Mouse (Mus musculus) hindbrain, postnatal 0 days (tissue): ENCODE measurements at regions not wholly inside any gene's neighbourhood (a gene's known extent, or its start where the extent isn't known, plus 50 kb on each side); places are given as distances from the start of the nearest gene placed in this dataset.

Experiments
- ATAC-seq: fragments of 200-750 bp; cut with Nextera tagmentation; 2 replicates; pipeline ENCODE4 v1.8.0; 2017; ENCODE audit warnings: mild to moderate bottlenecking, moderate TSS enrichment, moderate library complexity
- DNase-seq: peaks from one replicate; pipeline ENCODE4 v3.0.0-alpha.2; 2015; ENCODE audit warnings: low spot score
- H3K27ac ChIP-seq: fragments of 300-500 bp; sonication (generic); 2 replicates; pipeline ENCODE4 v1.5.1; 2014; ENCODE audit warnings: mild to moderate bottlenecking
- H3K27me3 ChIP-seq: fragments of 300-500 bp; sonication (generic); 2 replicates; pipeline ENCODE4 v1.6.1; 2014; ENCODE audit warnings: low read length, mixed read lengths; ENCODE audit not compliant: insufficient read depth
- H3K36me3 ChIP-seq: fragments of 300-500 bp; sonication (generic); 2 replicates; pipeline ENCODE4 v1.6.1; 2014; ENCODE audit warnings: low read length, mixed read lengths; ENCODE audit not compliant: insufficient read depth
- H3K4me1 ChIP-seq: fragments of 300-500 bp; sonication (generic); 2 replicates; pipeline ENCODE4 v1.6.1; 2014; ENCODE audit warnings: antibody characterized with exemption, low read length, mixed read lengths; ENCODE audit not compliant: insufficient read depth
- H3K4me2 ChIP-seq: fragments of 300-500 bp; sonication (generic); 2 replicates; pipeline ENCODE4 v1.6.1; 2014; ENCODE audit warnings: low read depth, mild to moderate bottlenecking, low read length, moderate library complexity, mixed read lengths
- H3K4me3 ChIP-seq: fragments of 300-500 bp; sonication (generic); 2 replicates; pipeline ENCODE4 v1.5.1; 2014; ENCODE audit warnings: low read length
- H3K9ac ChIP-seq: fragments of 300-500 bp; sonication (generic); replicated peaks from 2 replicates; pipeline ENCODE4 v1.6.1; 2014; ENCODE audit warnings: mild to moderate bottlenecking, low read length, moderate library complexity, mixed read lengths
- H3K9me3 ChIP-seq: fragments of 300-500 bp; sonication (generic); 2 replicates; pipeline ENCODE4 v1.6.1; 2016; ENCODE audit warnings: low read length, mixed read lengths
- CTCF ChIP-seq: IDR thresholded peaks from 2 replicates; pipeline ENCODE4 v1.5.1; 2016; ENCODE audit warnings: antibody characterized with exemption, control low read depth, low read depth
- WGBS: fragments of 180-500 bp; shearing (Covaris S2); extraction: QIAGEN DNeasy Blood & Tissue Kit; methylation state at CpG from one replicate; pipeline ENCODE4 v1.1.7; 2014; 5-methylcytosine and 5-hydroxymethylcytosine counted together

DNA sequence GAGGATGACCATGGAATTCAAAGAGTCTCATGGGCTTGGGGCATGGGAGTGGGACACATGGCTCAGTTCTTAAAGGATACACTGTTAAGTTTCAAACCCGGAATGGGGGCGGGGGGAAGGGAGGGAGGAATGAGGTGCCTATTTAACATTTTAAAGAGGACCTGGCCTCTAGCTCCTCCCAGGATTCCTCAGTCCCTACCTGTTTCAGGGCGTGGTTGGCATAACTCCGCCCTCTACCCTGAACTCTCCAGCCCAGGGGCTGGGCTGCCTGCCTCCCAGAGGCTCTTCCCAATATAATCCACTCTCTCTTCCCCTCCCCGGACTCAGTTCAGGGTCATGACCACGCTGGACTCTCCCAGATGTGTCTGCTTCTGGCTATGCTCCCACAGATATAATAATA, 108.0 kb downstream of the 2410131K14Rik start:
- no peak for DNase-seq
- Histone ChIP-seq H3K9ac (no peak overlapping the region), H3K27ac (no peak overlapping the region), H3K4me1 (no peaks in the 10 kb centered on the region), H3K4me3 (no peak overlapping the region), H3K36me3 (no peaks in the 10 kb centered on the region), H3K4me2 (no peak overlapping the region), H3K9me3 (no peaks in the 10 kb centered on the region), H3K27me3 (no peaks in the 10 kb centered on the region)
- ATAC-seq: no peak
- no peak for TF ChIP-seq CTCF
- 64% methylated on average over 6 of the region's 6 CpGs for WGBS

DNA sequence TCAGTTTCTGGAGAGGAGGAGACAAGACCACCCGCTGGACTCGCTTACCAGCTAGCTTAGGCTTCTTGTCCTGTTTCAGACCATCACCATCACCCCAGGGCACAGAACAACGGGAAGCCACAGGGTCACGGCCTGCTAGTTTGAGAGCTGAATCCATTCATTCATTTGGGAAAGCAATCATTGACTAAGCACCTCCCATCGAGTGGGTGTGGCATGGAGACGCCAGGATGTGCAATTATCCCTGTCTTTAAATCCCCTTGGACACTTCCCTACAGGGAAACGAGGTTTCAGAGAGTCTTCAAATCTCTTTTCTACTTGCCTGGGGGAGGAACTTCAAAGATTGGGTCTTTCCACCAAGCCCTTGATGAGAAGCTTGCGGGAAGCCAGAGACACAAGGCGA, 108.7 kb downstream of the 2410131K14Rik start:
- ATAC-seq (no peak), DNase-seq (no peak)
- no peak overlapping the region for H3K9ac ChIP-seq
- no peaks in the 10 kb centered on the region for H3K4me1 ChIP-seq
- TF ChIP-seq CTCF: no peak
- no peak overlapping the region for H3K4me3 ChIP-seq
- H3K4me2 ChIP-seq: no peak overlapping the region
- no peaks in the 10 kb centered on the region for H3K36me3 ChIP-seq
- H3K27me3 ChIP-seq: no peaks in the 10 kb centered on the region
- no peak overlapping the region for H3K27ac ChIP-seq
- H3K9me3 ChIP-seq: no peaks in the 10 kb centered on the region
- WGBS: 24% methylated on average over 9 of the region's 9 CpGs

DNA sequence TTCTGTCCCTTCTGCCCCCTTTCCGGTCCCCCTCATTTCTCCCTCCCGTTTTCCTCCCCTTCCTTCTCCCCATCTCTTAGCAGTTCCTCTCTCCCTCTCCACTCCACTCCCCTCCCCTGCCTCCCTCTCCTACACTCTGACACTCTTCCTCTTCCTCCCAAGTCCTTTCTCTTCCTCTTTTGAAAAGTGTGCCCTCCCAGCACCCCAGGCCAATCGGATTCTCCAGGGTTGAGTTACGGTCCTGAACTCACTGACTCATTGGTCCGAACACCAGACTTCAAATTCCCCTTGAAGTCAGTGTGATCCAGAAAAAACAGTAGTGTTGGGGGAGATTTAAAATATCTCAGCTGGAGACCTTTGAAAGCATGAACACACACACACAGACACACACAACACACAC, 109.1 kb downstream of the 2410131K14Rik start:
- H3K36me3 ChIP-seq: no peaks in the 10 kb centered on the region
- 45% methylated on average over 5 of the region's 5 CpGs for WGBS
- H3K27ac ChIP-seq: no peak overlapping the region
- DNase-seq: no peak
- TF ChIP-seq CTCF: no peak
- H3K9me3 ChIP-seq: no peaks in the 10 kb centered on the region
- no peak for ATAC-seq
- H3K4me1 ChIP-seq: no peaks in the 10 kb centered on the region
- H3K27me3 ChIP-seq: no peaks in the 10 kb centered on the region
- no peak overlapping the region for H3K4me3 ChIP-seq
- no peak overlapping the region for H3K4me2 ChIP-seq
- no peak overlapping the region for H3K9ac ChIP-seq

DNA sequence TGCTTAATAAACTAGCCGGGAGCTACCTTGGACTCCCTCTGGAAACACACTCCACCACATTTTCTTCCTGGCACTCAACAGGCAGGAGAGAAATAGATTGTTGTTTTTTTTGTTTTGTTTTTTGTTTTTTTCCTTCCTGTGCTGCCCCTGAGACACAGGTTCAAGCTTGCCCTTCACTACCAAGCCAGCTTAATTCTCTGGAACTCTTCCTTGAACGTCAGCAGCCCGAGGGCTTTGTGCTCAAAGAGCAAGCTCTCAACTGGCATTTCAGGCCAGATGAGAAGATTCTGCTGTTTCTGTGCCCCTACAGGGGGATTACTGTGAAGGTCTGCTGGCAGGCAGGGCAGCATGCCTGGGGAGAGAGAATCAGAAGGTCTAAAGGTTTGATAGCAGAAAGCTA, 109.8 kb downstream of the 2410131K14Rik start:
- Histone ChIP-seq H3K27ac (0 out of 2 replicates have a peak overlapping the region, but pooled peaks have one; percentile 32), H3K9ac (no peak overlapping the region), H3K4me1 (no peaks in the 10 kb centered on the region), H3K9me3 (no peaks in the 10 kb centered on the region), H3K36me3 (no peaks in the 10 kb centered on the region), H3K4me2 (no peak overlapping the region), H3K27me3 (no peaks in the 10 kb centered on the region), H3K4me3 (no peak overlapping the region)
- WGBS: 34% methylated on average over 3 of the region's 3 CpGs
- no peak for ATAC-seq
- DNase-seq: no peak
- TF ChIP-seq CTCF: no peak

DNA sequence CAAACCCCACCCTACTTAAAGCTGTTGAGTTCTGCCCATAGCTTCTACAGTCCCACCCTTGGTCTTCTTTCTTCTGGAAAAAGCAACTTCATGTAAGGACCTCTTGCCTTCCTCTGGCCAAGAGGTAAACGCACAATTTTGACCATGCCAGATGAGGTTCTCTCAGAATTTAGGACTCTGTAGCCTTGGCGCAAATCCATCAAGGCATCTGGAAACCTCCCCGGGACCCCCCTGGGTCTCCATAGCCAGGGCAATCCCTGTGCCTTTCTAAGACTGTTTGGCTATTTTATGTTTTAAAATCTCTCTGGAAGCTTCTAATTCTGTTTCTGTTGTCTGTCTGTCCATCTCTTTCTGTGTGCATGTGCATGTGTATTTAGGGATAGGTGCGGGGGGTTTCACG, 110.3 kb downstream of the 2410131K14Rik start:
- 50% methylated on average over 5 of the region's 5 CpGs for WGBS

DNA sequence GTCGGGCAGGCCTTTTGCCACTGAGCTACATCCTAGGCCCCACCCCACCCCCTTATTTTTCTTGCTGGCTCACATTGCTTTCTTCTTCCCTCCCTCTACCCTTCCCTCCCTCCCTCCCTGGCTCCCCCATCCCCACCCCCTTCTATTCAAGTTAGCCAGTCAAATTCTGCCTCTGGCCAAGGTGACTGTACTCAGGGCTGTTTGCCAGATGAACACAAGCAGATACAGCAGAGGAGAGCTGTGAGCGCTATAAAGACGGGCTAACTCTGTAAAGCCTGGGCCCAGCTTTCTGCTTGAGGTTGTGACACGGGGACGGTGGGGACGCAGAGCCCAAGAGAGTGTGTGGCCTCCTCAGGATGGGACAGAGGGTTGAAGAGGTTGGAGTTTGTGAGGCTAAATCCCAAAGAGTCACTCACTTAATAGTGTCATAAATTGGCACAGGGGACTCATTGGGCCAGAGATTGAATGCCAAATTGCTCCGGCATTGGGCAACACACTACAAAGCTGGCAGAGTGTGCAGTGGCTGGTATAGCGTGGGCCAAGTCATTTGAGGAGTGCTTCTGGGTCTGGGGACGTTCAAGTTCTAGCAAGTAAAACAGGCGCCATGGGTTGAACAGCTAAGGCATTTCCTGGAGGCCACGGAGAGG, 110.8 kb downstream of the 2410131K14Rik start:
- no peak for TF ChIP-seq CTCF
- H3K27me3 ChIP-seq: no peaks in the 10 kb centered on the region
- 0 out of 2 replicates have a peak overlapping the region, but pooled peaks have one; percentile 32 for H3K27ac ChIP-seq
- ATAC-seq (peak; percentile 53; the same call in 1 of the 2 replicates), DNase-seq (peak; percentile 79)
- no peak overlapping the region for H3K4me3 ChIP-seq
- H3K4me2 ChIP-seq: no peak overlapping the region
- H3K36me3 ChIP-seq: no peaks in the 10 kb centered on the region
- H3K4me1 ChIP-seq: no peaks in the 10 kb centered on the region
- H3K9me3 ChIP-seq: no peaks in the 10 kb centered on the region
- no peak overlapping the region for H3K9ac ChIP-seq
- WGBS: 44% methylated on average over 11 of the region's 11 CpGs

More for the DNA sequence above, 110.3 kb downstream of the 2410131K14Rik start:
- DNase-seq: no peak
- Histone ChIP-seq H3K9me3 (no peaks in the 10 kb centered on the region), H3K36me3 (no peaks in the 10 kb centered on the region), H3K4me3 (no peak overlapping the region), H3K27me3 (no peaks in the 10 kb centered on the region), H3K9ac (no peak overlapping the region), H3K4me2 (no peak overlapping the region), H3K27ac (peak overlapping the region; percentile 32; the same call in 1 of the 2 replicates), H3K4me1 (no peaks in the 10 kb centered on the region)
- ATAC-seq: no peak
- TF ChIP-seq CTCF: no peak

DNA sequence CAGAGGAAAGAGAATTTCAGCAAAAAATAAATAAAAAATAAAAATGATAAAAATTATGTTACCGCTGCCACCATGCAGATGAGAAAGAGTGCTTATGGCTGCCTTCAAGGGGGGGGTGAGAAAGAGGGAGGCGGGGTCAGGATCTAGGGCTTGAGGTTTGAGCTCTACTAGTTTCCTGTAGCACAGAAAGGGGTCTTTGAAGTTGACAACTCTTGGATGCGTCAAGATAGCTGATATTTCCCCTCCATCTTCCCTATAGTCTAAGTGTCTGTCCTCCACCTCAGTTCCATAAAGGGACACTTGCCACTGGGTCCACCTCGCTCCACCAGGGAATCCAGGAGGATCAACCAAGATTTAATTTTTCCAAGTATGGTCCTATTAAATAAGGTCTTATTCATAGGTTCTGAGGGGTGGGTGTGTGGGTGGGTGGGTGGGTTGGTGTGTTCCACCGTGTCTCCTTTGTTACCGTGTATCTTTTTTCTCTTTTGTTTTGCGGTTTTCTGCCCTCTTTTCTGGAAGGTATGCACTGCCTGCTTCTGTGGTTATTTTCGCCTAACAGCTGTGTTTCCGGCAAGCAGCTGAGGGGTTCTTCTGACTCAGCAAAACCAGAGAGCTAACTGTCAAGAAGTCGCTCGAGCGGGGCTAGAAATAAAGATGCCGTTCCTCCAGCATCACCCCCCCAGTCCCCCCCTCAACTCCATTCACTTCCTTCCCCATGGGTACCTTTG, 114.8 kb downstream of the 2410131K14Rik start:
- Histone ChIP-seq H3K9ac (no peak overlapping the region), H3K4me3 (no peak overlapping the region), H3K27ac (no peak overlapping the region), H3K9me3 (no peaks in the 10 kb centered on the region), H3K4me1 (no peaks in the 10 kb centered on the region), H3K4me2 (no peak overlapping the region), H3K36me3 (no peaks in the 10 kb centered on the region), H3K27me3 (no peaks in the 10 kb centered on the region)
- ATAC-seq: no peak
- WGBS: 53% methylated on average over 13 of the region's 13 CpGs
- no peak for DNase-seq
- TF ChIP-seq CTCF: no peak
